Mouse (Mus musculus) embryonic facial prominence, embryonic 15.5 days (tissue): ENCODE measurements around the gene Vcam1. TPM values are rescaled to one million over a fixed set of nuclear protein-coding genes. Genes with fewer than 3 reads are reported as not detected.
A peak's percentile ranks its signal among the peaks of the same experiment; 100 is the strongest.

ENCODE experiments used
- ATAC-seq: fragments of 200-750 bp; cut with Nextera tagmentation; 2 replicates; pipeline ENCODE4 v1.8.0; 2017; ENCODE audit warnings: low read depth, moderate TSS enrichment; ENCODE audit not compliant: insufficient number of reproducible peaks, low FRiP score, low TSS enrichment
- H3K27ac ChIP-seq: fragments of 300-500 bp; sonication (generic); replicated peaks from 2 replicates; pipeline ENCODE4 v1.5.1; 2015; ENCODE audit warnings: mild to moderate bottlenecking, inconsistent platforms
- H3K27me3 ChIP-seq: fragments of 300-500 bp; sonication (generic); 2 replicates; pipeline ENCODE4 v1.6.1; 2015; ENCODE audit warnings: inconsistent platforms
- H3K36me3 ChIP-seq: fragments of 300-500 bp; sonication (generic); 2 replicates; pipeline ENCODE4 v1.6.1; 2015; ENCODE audit warnings: mild to moderate bottlenecking, inconsistent platforms
- H3K4me1 ChIP-seq: fragments of 300-500 bp; sonication (generic); 2 replicates; pipeline ENCODE4 v1.6.1; 2015; ENCODE audit warnings: inconsistent platforms
- H3K4me2 ChIP-seq: fragments of 300-500 bp; sonication (generic); replicated peaks from 2 replicates; pipeline ENCODE4 v1.6.1; 2015; ENCODE audit warnings: mild to moderate bottlenecking, inconsistent platforms
- H3K4me3 ChIP-seq: fragments of 300-500 bp; sonication (generic); replicated peaks from 2 replicates; pipeline ENCODE4 v1.5.1; 2015; ENCODE audit warnings: mild to moderate bottlenecking, inconsistent platforms
- H3K9ac ChIP-seq: fragments of 300-500 bp; sonication (generic); 2 replicates; pipeline ENCODE4 v1.6.1; 2015; ENCODE audit warnings: inconsistent platforms
- H3K9me3 ChIP-seq: fragments of 300-500 bp; sonication (generic); replicated peaks from 2 replicates; pipeline ENCODE4 v1.6.1; 2016; ENCODE audit warnings: inconsistent platforms
- WGBS: fragments of 180-500 bp; shearing (Covaris S2); methylation state at CpG from one replicate; pipeline ENCODE4 v1.1.7; 2015; 5-methylcytosine and 5-hydroxymethylcytosine counted together
- polyA plus RNA-seq: library from polyadenylated mRNA; unstranded; fragments of >200 nt; fragmentation: Nextera tagmentation; extraction: Ambion mirVana; gene quantifications from 2 replicates; pipeline ENCODE4 v1.2.1, GENCODE M21; 2015

Gene Vcam1
- polyA plus RNA-seq, 1 experiment from 2014 or later, result 42.6 TPM

- ATAC-seq, result no peak
- 0 out of 2 replicates have a peak overlapping the region, but pooled peaks have one; percentile 6 for H3K4me2 ChIP-seq
- peaks cover 15% of the 10 kb centered on the region for H3K4me1 ChIP-seq
- 33% methylated on average over 4 of the region's 4 CpGs for WGBS
- no peaks in the 10 kb centered on the region for H3K36me3 ChIP-seq
- no peaks in the 10 kb centered on the region for H3K27me3 ChIP-seq
- H3K9ac ChIP-seq, result no peak overlapping the region
- H3K4me3 ChIP-seq, result no peak overlapping the region
- H3K27ac ChIP-seq, result no peak overlapping the region
- H3K9me3 ChIP-seq, result no peaks in the 10 kb centered on the region
These were observed 3.4 kb downstream of the Vcam1 start for GRCm38 (mm10) chr3:116126070-116126469.

GRCm38 (mm10) chr3:116123827-116124226 is 5.7 kb downstream of the Vcam1 start:
- no peak overlapping the region for H3K27ac ChIP-seq
- no peaks in the 10 kb centered on the region for H3K27me3 ChIP-seq
- peaks cover 10% of the 10 kb centered on the region for H3K4me1 ChIP-seq
- H3K4me2 ChIP-seq, result no peak overlapping the region
- 79% methylated on average over 3 of the region's 3 CpGs for WGBS
- ATAC-seq, result no peak
- H3K36me3 ChIP-seq, result no peaks in the 10 kb centered on the region
- no peak overlapping the region for H3K9ac ChIP-seq
- H3K4me3 ChIP-seq, result no peak overlapping the region
- no peaks in the 10 kb centered on the region for H3K9me3 ChIP-seq

GRCm38 (mm10) chr3:116122696-116123095 is 6.8 kb downstream of the Vcam1 start:
- Histone ChIP-seq H3K27ac (no peak overlapping the region), H3K9ac (no peak overlapping the region), H3K4me2 (no peak overlapping the region), H3K4me3 (no peak overlapping the region), H3K4me1 (peaks cover 10% of the 10 kb centered on the region), H3K27me3 (no peaks in the 10 kb centered on the region), H3K36me3 (no peaks in the 10 kb centered on the region), H3K9me3 (no peaks in the 10 kb centered on the region)
- 81% methylated on average over 4 of the region's 4 CpGs for WGBS
- ATAC-seq, result no peak

GRCm38 (mm10) chr3:116121026-116121425 is 8.5 kb downstream of the Vcam1 start:
- 80% methylated on average over 3 of the region's 3 CpGs for WGBS
- Histone ChIP-seq H3K9me3 (no peaks in the 10 kb centered on the region), H3K4me1 (peaks cover 1% of the 10 kb centered on the region; the same call in 1 of the 2 replicates), H3K27me3 (no peaks in the 10 kb centered on the region), H3K9ac (no peak overlapping the region), H3K4me2 (no peak overlapping the region), H3K36me3 (no peaks in the 10 kb centered on the region), H3K27ac (no peak overlapping the region), H3K4me3 (no peak overlapping the region)
- ATAC-seq, result no peak

- H3K9me3 ChIP-seq, result no peaks in the 10 kb centered on the region
- no peak overlapping the region for H3K9ac ChIP-seq
- H3K4me2 ChIP-seq, result no peak overlapping the region
- H3K27me3 ChIP-seq, result no peaks in the 10 kb centered on the region
- H3K36me3 ChIP-seq, result no peaks in the 10 kb centered on the region
- no peak overlapping the region for H3K27ac ChIP-seq
- 80% methylated on average over 6 of the region's 6 CpGs for WGBS
- no peaks in the 10 kb centered on the region for H3K4me1 ChIP-seq
- H3K4me3 ChIP-seq, result no peak overlapping the region
- ATAC-seq, result no peak
These were observed 9.1 kb downstream of the Vcam1 start for GRCm38 (mm10) chr3:116120391-116120790.

GRCm38 (mm10) chr3:116119162-116119561 is 10.3 kb downstream of the Vcam1 start:
- no peak overlapping the region for H3K4me2 ChIP-seq
- H3K27me3 ChIP-seq, result no peaks in the 10 kb centered on the region
- peak overlapping the region; percentile 8; the same call in 1 of the 2 replicates for H3K27ac ChIP-seq
- no peak overlapping the region for H3K4me3 ChIP-seq
- no peak overlapping the region for H3K9ac ChIP-seq
- 56% methylated on average over 7 of the region's 7 CpGs for WGBS
- H3K4me1 ChIP-seq, result peaks cover 9% of the 10 kb centered on the region; the same call in 1 of the 2 replicates
- peak; percentile 78 for ATAC-seq
- no peaks in the 10 kb centered on the region for H3K9me3 ChIP-seq
- H3K36me3 ChIP-seq, result no peaks in the 10 kb centered on the region

GRCm38 (mm10) chr3:116117046-116117445 is 12.4 kb downstream of the Vcam1 start:
- no peaks in the 10 kb centered on the region for H3K9me3 ChIP-seq
- H3K36me3 ChIP-seq, result no peaks in the 10 kb centered on the region
- no peaks in the 10 kb centered on the region for H3K27me3 ChIP-seq
- WGBS, result 77% methylated on average over 4 of the region's 4 CpGs
- no peak for ATAC-seq
- H3K4me1 ChIP-seq, result peaks cover 15% of the 10 kb centered on the region
- no peak overlapping the region for H3K4me2 ChIP-seq
- H3K27ac ChIP-seq, result no peak overlapping the region
- no peak overlapping the region for H3K4me3 ChIP-seq
- H3K9ac ChIP-seq, result no peak overlapping the region

- Histone ChIP-seq H3K9me3 (no peaks in the 10 kb centered on the region), H3K4me1 (peaks cover 15% of the 10 kb centered on the region), H3K27ac (peak overlapping the region; percentile 45; the same call in 1 of the 2 replicates), H3K9ac (no peak overlapping the region), H3K36me3 (no peaks in the 10 kb centered on the region), H3K4me2 (peak overlapping the region; percentile 17; the same call in 1 of the 2 replicates), H3K27me3 (no peaks in the 10 kb centered on the region), H3K4me3 (no peak overlapping the region)
- no peak for ATAC-seq
- WGBS, result 49% methylated on average over 12 of the region's 12 CpGs
These were observed 15.0 kb downstream of the Vcam1 start for GRCm38 (mm10) chr3:116114249-116115188.

- Histone ChIP-seq H3K27me3 (no peaks in the 10 kb centered on the region), H3K4me1 (peaks cover 15% of the 10 kb centered on the region), H3K36me3 (no peaks in the 10 kb centered on the region), H3K4me3 (no peak overlapping the region), H3K9me3 (no peaks in the 10 kb centered on the region), H3K9ac (no peak overlapping the region), H3K27ac (peak overlapping the region; percentile 45; the same call in 1 of the 2 replicates), H3K4me2 (peak overlapping the region; percentile 17; the same call in 1 of the 2 replicates)
- whole genome bisulfite sequencing, result 25% methylated on average over 7 of the region's 7 CpGs
- no peak for ATAC-seq
These were observed 15.8 kb downstream of the Vcam1 start for GRCm38 (mm10) chr3:116113443-116114241.

GRCm38 (mm10) chr3:116112816-116113405 is 16.6 kb downstream of the Vcam1 start:
- Histone ChIP-seq H3K4me3 (no peak overlapping the region), H3K27ac (no peak overlapping the region), H3K36me3 (no peaks in the 10 kb centered on the region), H3K9me3 (no peaks in the 10 kb centered on the region), H3K4me2 (no peak overlapping the region), H3K27me3 (no peaks in the 10 kb centered on the region), H3K4me1 (peaks cover 15% of the 10 kb centered on the region), H3K9ac (no peak overlapping the region)
- no peak for ATAC-seq
- WGBS, result 60% methylated on average over 5 of the region's 5 CpGs

GRCm38 (mm10) chr3:116105713-116106112 is 23.8 kb downstream of the Vcam1 start:
- H3K4me1 ChIP-seq, result peaks cover 7% of the 10 kb centered on the region
- no peak overlapping the region for H3K4me2 ChIP-seq
- H3K27me3 ChIP-seq, result no peaks in the 10 kb centered on the region
- H3K9ac ChIP-seq, result no peak overlapping the region
- 59% methylated on average over 5 of the region's 5 CpGs for WGBS
- H3K27ac ChIP-seq, result no peak overlapping the region
- no peak for ATAC-seq
- H3K4me3 ChIP-seq, result no peak overlapping the region
- H3K36me3 ChIP-seq, result no peaks in the 10 kb centered on the region
- no peaks in the 10 kb centered on the region for H3K9me3 ChIP-seq
